Mouse (Mus musculus): Measurements from ENCODE around the gene Hsd17b3. TPM values are rescaled to one million over a fixed set of nuclear protein-coding genes. Genes with fewer than 3 reads are reported as not detected.
A peak's percentile ranks its signal among the peaks of the same experiment; 100 is the strongest.
"Not testable (repeated sequence)": the region's sequence is repeated elsewhere in the genome, so short reads cannot be mapped to it uniquely, and the experiment has no call there.

Gene Hsd17b3
- polyA plus RNA-seq, 2 experiments from 2014 or later = not detected

- no peak for ATAC-seq
These were observed 7.8 kb downstream of the Hsd17b3 start for GRCm38 (mm10) chr13:64081012-64081919.

- ATAC-seq = no peak
These were observed 11.4 kb downstream of the Hsd17b3 start for GRCm38 (mm10) chr13:64077591-64077990.

GRCm38 (mm10) chr13:64076074-64076473, 13.0 kb downstream of the Hsd17b3 start:
- ATAC-seq = no peak

- no peak for ATAC-seq
These were observed 22.4 kb downstream of the Hsd17b3 start for GRCm38 (mm10) chr13:64066653-64067052.

GRCm38 (mm10) chr13:64064276-64064675, 24.8 kb downstream of the Hsd17b3 start:
- no peak for ATAC-seq

- ATAC-seq = no peak
These were observed 28.0 kb downstream of the Hsd17b3 start for GRCm38 (mm10) chr13:64060935-64061506.

GRCm38 (mm10) chr13:64053959-64054358, 35.1 kb downstream of the Hsd17b3 start:
- ATAC-seq = no peak

GRCm38 (mm10) chr13:64052281-64052680, 36.7 kb downstream of the Hsd17b3 start:
- ATAC-seq = not testable (repeated sequence)

GRCm38 (mm10) chr13:64050895-64051294, 38.1 kb downstream of the Hsd17b3 start:
- ATAC-seq = no peak

- no peak for ATAC-seq
These were observed 39.5 kb downstream of the Hsd17b3 start for GRCm38 (mm10) chr13:64049535-64049934.

- ATAC-seq = no peak
These were observed 40.6 kb downstream of the Hsd17b3 start for GRCm38 (mm10) chr13:64048467-64048866.

GRCm38 (mm10) chr13:64039976-64040375, 49.1 kb downstream of the Hsd17b3 start:
- no peak for ATAC-seq

- ATAC-seq = no peak
These were observed 50.9 kb downstream of the Hsd17b3 start for GRCm38 (mm10) chr13:64038114-64038513.

GRCm38 (mm10) chr13:64036079-64037011, 52.7 kb downstream of the Hsd17b3 start:
- peak; percentile 81 for ATAC-seq

- no peak for ATAC-seq
These were observed 54.0 kb downstream of the Hsd17b3 start for GRCm38 (mm10) chr13:64035036-64035435.

GRCm38 (mm10) chr13:64033921-64034320, 55.1 kb downstream of the Hsd17b3 start:
- ATAC-seq = no peak

- ATAC-seq = no peak
These were observed 55.8 kb downstream of the Hsd17b3 start for GRCm38 (mm10) chr13:64033181-64033580.

- ATAC-seq = no peak
These were observed 57.8 kb downstream of the Hsd17b3 start for GRCm38 (mm10) chr13:64031254-64031653.

- no peak for ATAC-seq
These were observed 58.2 kb downstream of the Hsd17b3 start for GRCm38 (mm10) chr13:64030792-64031191.

GRCm38 (mm10) chr13:64024803-64025202, 64.2 kb downstream of the Hsd17b3 start:
- no peak for ATAC-seq

- no peak for ATAC-seq
These were observed 66.1 kb downstream of the Hsd17b3 start for GRCm38 (mm10) chr13:64022786-64023468.

GRCm38 (mm10) chr13:64020902-64021311, 68.1 kb downstream of the Hsd17b3 start:
- ATAC-seq = no peak

All from activated CD4-positive, CD25-positive, alpha-beta regulatory T cell, adult 4 months (primary cell).